Mouse (Mus musculus) naive thymus-derived CD4-positive, alpha-beta T cell, adult 2 months (primary cell): ENCODE data around the gene Lgi2.
A peak's percentile ranks its signal among the peaks of the same experiment; 100 is the strongest.

Source experiments
- DNase-seq: peaks from one replicate; pipeline ENCODE4 v3.0.0-alpha.2; 2011; ENCODE audit warnings: low read depth

The Lgi2 gene

GRCm38 (mm10) chr5:52537024-52537423 lies 29.2 kb downstream of the Lgi2 start:
- DNase-seq: no peak

- DNase-seq: no peak
These were observed 31.3 kb downstream of the Lgi2 start for GRCm38 (mm10) chr5:52534798-52535590.

DNA sequence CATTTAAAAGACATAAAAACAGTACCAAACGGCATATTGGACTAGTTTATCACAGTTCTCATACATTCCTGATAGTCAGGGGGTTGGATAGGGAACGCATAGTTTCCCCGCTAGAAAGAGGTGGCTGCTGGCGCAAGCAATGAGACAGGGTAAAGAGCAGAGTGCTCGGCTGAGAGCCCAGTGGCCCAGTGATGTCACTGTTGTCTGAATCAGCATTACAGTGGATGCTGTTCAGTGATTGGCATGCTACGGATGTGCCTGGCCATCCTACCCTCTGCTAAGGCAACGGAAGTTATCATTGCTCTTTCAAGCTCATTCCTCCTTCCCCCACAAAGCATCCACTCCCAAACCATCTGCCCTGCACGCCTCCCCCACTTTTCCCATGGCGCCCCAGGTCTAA lies 32.6 kb downstream of the Lgi2 start:
- no peak for DNase-seq

GRCm38 (mm10) chr5:52528545-52528944 lies 37.7 kb downstream of the Lgi2 start:
- no peak for DNase-seq

DNA sequence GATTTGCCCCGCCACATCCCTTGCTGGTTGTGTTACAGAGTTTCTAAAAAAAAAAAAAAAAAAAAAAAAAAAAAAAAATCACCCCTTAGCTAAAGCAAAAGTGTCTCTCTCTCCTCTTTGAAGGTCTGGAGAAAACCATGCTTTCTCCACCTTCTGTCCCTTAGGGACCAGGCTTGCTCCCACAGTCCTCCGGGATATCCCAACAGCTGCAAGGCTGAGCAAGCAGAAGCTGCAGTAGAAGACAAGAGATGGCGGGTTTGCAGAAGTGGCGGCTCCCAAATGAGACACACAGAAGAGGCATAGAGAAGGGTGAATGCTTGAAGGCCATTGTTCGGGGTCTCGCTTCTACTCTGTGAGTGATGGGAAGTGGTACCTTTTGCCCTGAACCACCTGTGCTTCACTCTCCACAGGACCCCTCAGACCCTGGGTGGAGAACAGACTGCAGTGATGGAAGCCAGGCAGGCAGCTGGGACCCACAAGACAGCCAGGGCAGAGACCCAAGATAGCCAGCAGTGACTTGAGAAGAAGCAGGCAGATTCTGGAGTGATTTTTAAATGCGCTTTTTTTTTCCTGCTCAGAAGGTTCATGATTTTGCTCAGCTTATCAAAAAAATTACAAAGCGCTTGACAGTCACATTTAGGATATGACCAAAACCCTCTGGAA lies 39.8 kb downstream of the Lgi2 start:
- no peak for DNase-seq

DNA sequence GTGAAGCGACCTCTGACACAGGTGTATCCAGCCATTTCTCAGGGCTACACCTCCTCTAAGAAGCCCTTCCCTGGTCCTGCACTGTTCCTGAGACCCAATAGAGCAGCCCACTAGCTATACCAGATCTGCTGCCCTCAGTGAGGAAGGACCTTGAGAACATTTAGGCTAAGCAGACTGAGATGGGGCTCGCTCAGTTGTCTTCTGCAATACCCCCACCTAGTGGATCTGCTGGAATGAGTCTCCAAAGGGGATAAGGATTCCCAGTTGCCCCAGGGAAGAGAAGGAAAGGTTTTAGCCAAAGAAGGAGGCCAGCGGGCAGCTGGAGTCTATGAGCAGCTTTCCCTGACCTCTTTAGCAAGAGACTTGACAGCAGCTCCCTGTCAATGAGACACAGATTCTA lies 42.1 kb downstream of the Lgi2 start:
- DNase-seq: no peak

DNA sequence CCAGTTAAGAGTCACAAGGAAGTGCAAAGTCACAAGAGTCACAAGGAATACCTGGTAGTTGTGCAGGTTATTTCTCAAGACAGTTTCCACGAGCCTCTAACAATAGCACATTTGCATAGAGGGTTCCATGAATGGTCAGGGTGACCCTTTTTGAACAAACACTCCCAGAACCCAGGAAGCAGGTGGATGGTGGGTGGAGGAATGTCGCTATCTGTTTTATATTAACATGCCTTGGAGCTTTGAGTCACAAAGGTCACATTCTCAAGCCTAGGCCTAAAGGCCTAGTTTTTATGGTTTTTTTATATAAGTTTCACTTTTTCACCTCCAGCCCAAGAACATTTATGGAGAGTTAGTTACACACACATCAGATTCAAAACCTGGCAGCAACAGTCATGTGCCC lies 46.3 kb downstream of the Lgi2 start:
- no peak for DNase-seq

DNA sequence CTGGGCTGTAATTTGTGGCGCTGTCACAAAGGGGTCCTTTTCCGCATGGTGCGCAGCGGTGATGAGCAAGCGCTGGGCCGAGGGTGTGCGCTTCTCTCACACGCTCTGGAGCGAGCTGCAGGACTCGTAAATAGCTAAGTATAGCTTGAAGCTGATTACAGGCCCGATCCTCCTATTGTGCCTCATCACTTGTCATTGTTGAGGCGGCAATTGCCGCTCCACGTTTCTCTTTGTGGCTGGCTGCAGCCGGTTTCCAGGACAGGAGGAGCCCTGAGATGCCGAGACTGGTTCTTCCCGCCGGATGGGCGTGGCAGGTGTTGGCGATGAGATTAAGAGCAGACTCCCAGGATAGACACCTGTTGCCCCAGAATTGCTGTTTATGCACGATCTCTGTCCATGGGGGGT lies 50.2 kb downstream of the Lgi2 start:
- DNase-seq: no peak

- DNase-seq: peak; percentile 48
These were observed 50.8 kb downstream of the Lgi2 start for GRCm38 (mm10) chr5:52515246-52516021.

DNA sequence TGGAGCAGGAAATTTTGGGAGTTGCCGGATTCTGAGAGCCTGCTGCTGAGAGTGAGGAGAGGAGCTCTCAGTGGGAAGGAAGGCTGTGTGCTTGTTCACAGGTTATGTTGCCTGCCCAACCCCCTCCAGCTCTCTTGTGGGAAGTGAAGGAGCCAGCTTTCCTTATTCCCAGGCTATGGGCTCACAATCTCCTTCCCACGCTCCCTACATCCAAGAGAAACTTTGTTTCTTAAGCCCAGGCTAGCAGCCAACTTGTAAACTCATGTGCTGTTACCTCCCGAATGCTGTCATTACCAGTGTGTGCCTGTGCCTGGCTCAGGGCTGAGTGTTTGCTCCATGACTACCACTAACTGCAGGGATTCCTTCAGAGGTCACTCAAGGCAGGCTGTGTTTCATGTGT lies 55.2 kb downstream of the Lgi2 start:
- no peak for DNase-seq

DNA sequence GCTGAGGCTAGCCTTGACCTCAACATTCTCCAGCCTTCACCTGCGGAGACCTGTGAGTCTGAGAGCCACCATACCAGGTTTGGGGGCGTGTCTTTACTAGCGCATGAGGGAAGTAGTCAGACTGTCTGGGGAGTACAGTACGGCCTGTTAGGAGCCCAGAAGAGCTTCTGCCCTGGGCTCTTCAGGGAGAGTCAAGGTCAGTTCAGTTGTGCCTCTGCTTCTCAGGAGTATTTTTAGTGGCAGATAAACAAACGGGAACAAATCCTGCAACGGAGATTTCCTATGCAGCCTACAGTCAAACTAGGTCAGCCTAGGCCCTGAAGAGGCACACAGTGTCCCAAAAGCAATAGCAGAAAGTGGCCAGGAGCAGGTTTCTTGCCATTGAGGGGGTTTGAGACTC lies 56.8 kb downstream of the Lgi2 start:
- DNase-seq: no peak

GRCm38 (mm10) chr5:52504666-52505065 lies 61.6 kb downstream of the Lgi2 start:
- no peak for DNase-seq

DNA sequence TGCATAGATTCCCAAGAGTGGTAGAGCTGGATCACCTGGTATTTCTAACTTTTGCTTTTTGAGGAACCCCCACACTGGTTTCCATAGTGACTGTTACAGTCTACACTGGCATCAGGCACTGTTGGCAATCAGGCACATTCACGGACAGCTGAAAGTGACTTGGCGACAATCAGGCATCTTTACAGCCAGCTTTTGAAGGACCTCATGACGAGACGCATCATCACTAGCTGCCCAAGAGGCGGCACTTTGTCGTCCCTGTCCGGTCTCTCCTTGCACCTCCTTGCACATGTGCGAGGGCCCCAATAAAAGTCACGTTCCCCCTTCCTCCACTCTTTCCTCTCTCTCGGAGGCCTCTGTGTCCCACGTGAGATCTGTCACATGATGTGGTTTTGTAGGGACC lies 62.1 kb downstream of the Lgi2 start:
- DNase-seq: no peak

GRCm38 (mm10) chr5:52495671-52496070 lies 70.6 kb downstream of the Lgi2 start:
- DNase-seq: no peak

DNA sequence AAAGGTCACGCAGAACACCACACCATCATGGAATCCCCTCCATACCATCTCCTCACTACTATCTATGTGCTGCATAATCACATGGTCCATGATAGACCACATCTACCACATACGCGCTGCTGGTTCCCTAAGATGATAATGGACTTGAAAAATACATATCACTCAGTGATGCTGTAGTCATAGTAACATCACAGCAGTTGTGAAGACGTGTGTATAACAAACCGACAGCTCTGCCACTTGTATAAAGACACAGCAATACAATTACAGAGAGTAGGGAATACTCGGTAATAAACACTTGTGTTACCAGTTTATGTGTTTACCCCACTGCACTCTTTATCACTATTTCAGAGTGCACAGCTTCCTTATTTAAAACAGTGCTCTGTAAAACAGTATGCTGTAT lies 74.8 kb downstream of the Lgi2 start:
- no peak for DNase-seq

DNA sequence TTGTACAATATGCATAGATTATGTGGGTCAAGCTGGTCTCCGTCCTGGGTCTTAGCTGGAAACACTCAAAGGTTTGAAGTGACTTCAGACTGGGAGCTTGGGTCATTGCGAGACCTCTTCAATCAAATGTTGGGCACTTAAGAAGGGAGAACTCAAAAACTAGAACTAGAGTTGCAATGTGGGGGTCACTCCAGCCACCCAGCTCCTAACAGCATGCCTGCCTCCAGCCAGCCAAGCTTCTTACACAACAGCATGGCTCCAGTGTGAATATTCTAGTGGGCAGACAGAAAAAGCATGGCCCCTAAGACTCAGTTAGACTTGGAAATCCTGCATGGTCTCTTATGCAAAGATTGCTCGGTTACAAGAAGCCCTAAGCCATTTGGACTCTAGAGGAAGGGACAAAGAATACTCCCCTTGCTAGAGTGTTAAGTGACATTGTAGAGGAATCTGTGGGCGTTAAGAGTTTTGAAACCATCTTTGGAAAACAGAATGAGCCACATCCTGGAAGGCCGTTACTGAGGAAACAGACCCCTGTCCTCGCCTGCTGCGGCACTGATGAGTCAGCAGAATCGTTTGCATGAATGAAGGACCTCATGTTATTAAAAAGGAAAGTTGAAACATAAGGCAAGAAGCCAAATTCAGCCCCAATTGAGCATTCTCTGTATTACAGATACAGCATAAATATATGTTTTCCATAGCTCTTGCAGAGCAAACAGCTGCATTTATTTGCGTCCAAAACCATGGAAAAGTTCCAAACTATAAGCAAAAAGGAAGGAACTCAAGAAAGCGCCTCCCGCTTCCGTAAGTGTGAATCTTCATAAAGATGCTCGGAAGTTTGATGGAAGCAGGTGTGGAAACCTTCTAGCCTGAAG lies 78.5 kb downstream of the Lgi2 start:
- DNase-seq: no peak
